Mouse (Mus musculus): Measurements from ENCODE around the gene Sugp1.
"Not testable (repeated sequence)": the region's sequence is repeated elsewhere in the genome, so short reads cannot be mapped to it uniquely, and the experiment has no call there.

The Sugp1 gene

GRCm38 (mm10) chr8:70043996-70044395, 1.4 kb downstream of the Sugp1 start:
- no peak for DNase-seq (ENCODE audit: low spot score in 2 of 2)

- DNase-seq (ENCODE audit: low spot score in 2 of 2), result no peak
These were observed 7.0 kb downstream of the Sugp1 start for GRCm38 (mm10) chr8:70049662-70050061.

GRCm38 (mm10) chr8:70050434-70050833, 7.8 kb downstream of the Sugp1 start:
- DNase-seq (ENCODE audit: low spot score in 2 of 2), result not testable (repeated sequence)

- DNase-seq (ENCODE audit: low spot score in 2 of 2), result no peak
These were observed 15.1 kb downstream of the Sugp1 start for GRCm38 (mm10) chr8:70057721-70058120.

GRCm38 (mm10) chr8:70071836-70072440, 29.3 kb downstream of the Sugp1 start:
- DNase-seq (ENCODE audit: low spot score in 2 of 2), result no peak

GRCm38 (mm10) chr8:70072441-70073069, 29.9 kb downstream of the Sugp1 start, which contains the start of gene Tm6sf2:
Tm6sf2 (plus strand) TSS chr8:70072924.
- no peak for DNase-seq (ENCODE audit: low spot score in 2 of 2)

GRCm38 (mm10) chr8:70073120-70073519, 30.5 kb downstream of the Sugp1 start:
- no peak for DNase-seq (ENCODE audit: low spot score in 2 of 2)

- DNase-seq (ENCODE audit: low spot score in 2 of 2), result no peak
These were observed 31.1 kb downstream of the Sugp1 start for GRCm38 (mm10) chr8:70073682-70074081.

- DNase-seq (ENCODE audit: low spot score in 2 of 2), result no peak
These were observed 39.4 kb downstream of the Sugp1 start for GRCm38 (mm10) chr8:70081976-70082375.

- DNase-seq (ENCODE audit: low spot score in 2 of 2), result peak in 1 of 2 experiments; percentile 70
These were observed 40.7 kb downstream of the Sugp1 start, which contains the start of gene Hapln4 for GRCm38 (mm10) chr8:70083285-70083684. Hapln4 (plus strand) TSS chr8:70083457.

GRCm38 (mm10) chr8:70084191-70085065, 41.8 kb downstream of the Sugp1 start:
- DNase-seq (ENCODE audit: low spot score in 2 of 2), result no peak

GRCm38 (mm10) chr8:70086151-70086550, 43.5 kb downstream of the Sugp1 start:
- DNase-seq (ENCODE audit: low spot score in 2 of 2), result no peak

GRCm38 (mm10) chr8:70087237-70087636, 44.6 kb downstream of the Sugp1 start:
- DNase-seq (ENCODE audit: low spot score in 2 of 2), result no peak

GRCm38 (mm10) chr8:70087836-70088650, 45.4 kb downstream of the Sugp1 start:
- no peak for DNase-seq (ENCODE audit: low spot score in 2 of 2)

- DNase-seq (ENCODE audit: low spot score in 2 of 2), result no peak
These were observed 46.8 kb downstream of the Sugp1 start for GRCm38 (mm10) chr8:70089296-70089960.

- no peak for DNase-seq (ENCODE audit: low spot score in 2 of 2)
These were observed 50.2 kb downstream of the Sugp1 start for GRCm38 (mm10) chr8:70092786-70093185.

- DNase-seq (ENCODE audit: low spot score in 2 of 2), result no peak
These were observed 56.7 kb downstream of the Sugp1 start for GRCm38 (mm10) chr8:70099276-70099675.

GRCm38 (mm10) chr8:70100241-70100640, 57.6 kb downstream of the Sugp1 start:
- DNase-seq (ENCODE audit: low spot score in 2 of 2), result no peak

- DNase-seq (ENCODE audit: low spot score in 2 of 2), result peak; percentile 39 to 75
These were observed 61.9 kb downstream of the Sugp1 start for GRCm38 (mm10) chr8:70104506-70104905.

- no peak for DNase-seq (ENCODE audit: low spot score in 2 of 2)
These were observed 62.3 kb downstream of the Sugp1 start for GRCm38 (mm10) chr8:70104922-70105321.

GRCm38 (mm10) chr8:70110451-70110850, 67.8 kb downstream of the Sugp1 start:
- no peak for DNase-seq (ENCODE audit: low spot score in 2 of 2)
